Mouse (Mus musculus) naive thymus-derived CD4-positive, alpha-beta T cell, adult 2 months (primary cell): Measurements from ENCODE around the gene Commd1.
A peak's percentile ranks its signal among the peaks of the same experiment; 100 is the strongest.

Experiments
- DNase-seq: peaks from one replicate; pipeline ENCODE4 v3.0.0-alpha.2; 2011; ENCODE audit warnings: low read depth

The Commd1 gene

GRCm38 (mm10) chr11:22981984-22982757 lies at the start of gene Commd1, which contains the start of gene Gm28048:
Gene Commd1, minus strand, starts transcription at chr11:22982382.
Gene Gm28048, minus strand, starts transcription at chr11:22982090.
- DNase-seq, result peak; percentile 97

DNA sequence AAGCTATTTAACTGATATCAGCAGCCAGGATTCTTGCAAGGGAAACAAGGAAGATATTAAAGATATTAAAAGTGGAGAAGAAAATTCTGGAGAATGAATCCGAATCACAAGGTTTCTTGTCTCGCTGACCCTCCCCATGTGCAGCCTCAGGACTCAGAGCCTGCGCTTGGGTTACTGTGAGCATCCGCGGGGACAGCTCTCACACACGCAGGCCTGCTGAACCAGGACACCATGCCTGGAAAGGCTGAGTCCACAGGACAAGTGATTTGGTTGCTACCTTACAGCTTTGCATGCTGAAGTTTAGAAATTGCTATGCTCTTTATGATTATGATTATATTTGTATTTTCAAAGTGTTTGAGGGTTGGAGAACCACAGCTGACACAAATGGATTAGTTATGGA lies 47.2 kb upstream of the Commd1 start:
- no peak for DNase-seq

- no peak for DNase-seq
These were observed 46.8 kb upstream of the Commd1 start for GRCm38 (mm10) chr11:23028957-23029356.

DNA sequence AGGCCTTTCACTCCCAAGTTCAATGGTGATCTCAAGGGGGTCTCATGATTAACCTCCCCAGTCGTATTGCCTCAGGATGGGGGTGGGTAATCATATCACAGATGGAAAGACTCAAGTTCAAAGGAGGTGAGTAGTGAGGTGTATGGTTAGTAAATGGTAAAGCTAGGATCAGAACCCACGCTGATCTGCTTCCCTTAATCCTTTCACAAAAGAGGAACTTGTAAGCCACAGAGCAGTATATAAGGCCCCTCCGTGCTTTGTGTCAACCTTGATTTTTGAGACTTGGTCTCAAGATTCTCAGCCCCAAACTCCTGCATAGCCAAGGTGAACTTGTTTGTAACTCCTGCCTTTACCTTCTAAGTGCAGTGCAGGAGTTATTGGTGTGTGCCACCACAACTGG lies 42.0 kb upstream of the Commd1 start:
- DNase-seq, result no peak

DNA sequence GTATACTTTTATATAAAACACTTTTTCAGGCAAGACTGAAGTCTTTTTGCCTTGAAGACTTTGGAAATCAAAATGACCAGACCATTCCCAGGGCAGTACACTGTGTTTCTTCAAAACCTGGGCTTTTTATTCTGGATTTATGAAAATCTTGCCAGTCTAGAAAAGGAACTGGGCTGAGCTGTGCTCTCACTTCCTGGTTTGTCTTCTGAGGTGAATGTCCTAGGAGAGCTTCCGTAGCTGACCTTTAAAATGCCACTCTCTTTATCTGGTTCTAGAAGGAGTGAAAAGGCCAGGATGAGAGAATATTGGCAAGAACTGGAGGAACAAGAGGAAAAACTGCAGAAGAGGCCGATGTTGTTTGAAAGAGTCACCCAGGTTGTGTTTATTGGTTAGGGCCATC lies 41.0 kb upstream of the Commd1 start:
- DNase-seq, result no peak

DNA sequence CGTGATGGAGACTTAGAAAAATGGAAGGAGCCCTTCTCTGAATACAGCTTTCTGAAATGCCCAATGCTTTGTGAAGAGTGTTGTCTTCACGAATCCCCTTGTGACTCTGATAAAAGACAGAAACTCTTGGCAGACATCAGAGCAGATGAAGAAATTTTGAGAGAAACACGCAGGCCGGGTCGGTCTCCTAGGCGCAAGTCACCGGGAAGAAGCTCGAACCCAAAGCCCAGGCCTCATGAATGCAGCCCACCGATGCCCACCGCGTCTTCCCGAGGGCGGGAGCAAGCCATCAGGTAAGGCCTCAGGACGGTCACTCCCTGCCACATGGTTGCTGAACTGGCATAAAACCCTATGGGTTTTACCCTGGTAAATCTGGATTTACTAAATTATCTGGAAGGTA lies 38.7 kb upstream of the Commd1 start:
- no peak for DNase-seq

DNA sequence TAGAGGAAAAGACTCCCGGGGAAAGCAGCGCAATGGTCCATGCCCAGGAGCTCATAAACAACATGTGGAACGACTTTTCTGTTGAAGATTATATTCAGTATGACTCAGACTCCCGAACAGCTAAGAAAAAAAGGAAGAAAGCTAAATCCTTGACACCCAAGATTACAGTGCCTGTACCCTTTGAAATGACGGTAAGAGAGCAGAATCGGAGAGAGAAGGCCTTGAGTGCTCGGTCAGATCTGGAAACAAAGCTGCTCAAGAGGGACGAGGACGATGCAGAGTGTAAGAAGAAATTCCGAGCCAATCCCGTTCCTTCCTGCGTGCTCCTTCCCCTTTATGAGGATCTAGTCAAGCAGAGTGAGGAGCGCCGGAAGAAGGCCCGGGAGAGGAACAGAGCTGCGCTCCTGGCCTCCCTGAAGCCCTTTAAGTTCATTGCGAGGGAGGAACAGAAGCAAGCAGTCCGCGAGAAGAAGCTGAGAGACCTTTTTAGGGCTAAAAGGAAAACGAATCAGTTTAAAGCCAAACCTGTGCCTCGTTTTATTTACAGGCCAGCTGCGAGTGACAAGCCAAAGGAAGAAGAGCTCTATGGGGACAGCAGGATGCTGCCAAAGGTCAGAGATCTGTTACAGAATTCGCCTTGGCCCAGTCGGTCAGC lies 38.1 kb upstream of the Commd1 start:
- DNase-seq, result no peak

GRCm38 (mm10) chr11:23017943-23018342 lies 35.8 kb upstream of the Commd1 start:
- no peak for DNase-seq

- DNase-seq, result no peak
These were observed 32.8 kb upstream of the Commd1 start for GRCm38 (mm10) chr11:23014996-23015395.

DNA sequence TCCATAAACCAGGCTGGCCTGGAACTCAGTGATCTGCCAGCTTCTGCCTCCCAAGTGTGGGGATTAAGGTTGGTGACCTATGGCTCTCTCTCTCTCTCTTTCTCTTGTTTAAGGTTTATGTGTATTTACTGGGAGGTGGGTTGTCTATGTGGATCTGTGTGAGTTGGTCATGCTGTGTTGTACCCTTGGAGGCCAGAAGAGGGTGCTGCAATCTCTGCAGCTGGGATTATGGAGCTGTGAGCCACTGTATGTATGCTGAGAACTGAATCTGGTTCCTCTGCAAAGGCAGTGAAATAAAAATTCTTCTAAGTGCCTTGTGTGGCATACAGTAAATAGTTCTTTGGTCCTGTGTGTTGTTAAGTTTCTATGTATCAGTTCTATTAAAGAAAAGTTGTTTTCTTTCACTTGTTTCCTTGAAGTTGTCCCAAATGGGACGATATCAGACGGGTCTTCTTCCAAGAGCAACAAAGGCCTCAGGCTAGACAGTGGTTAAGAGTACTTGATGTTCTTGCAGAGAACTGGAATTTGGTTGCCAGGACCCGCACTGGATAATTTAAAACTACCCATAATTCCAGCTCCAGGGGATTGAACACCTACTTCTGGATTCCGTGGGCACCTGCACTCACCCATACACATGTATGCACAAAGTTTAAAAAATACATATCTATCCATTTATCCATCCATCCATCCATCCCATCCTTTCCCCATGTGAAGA lies 31.6 kb upstream of the Commd1 start:
- DNase-seq, result peak; percentile 40

- DNase-seq, result no peak
These were observed 30.9 kb upstream of the Commd1 start for GRCm38 (mm10) chr11:23013096-23013495.

- DNase-seq, result no peak
These were observed 26.6 kb upstream of the Commd1 start for GRCm38 (mm10) chr11:23008824-23009200.

GRCm38 (mm10) chr11:23008181-23008823 lies 26.1 kb upstream of the Commd1 start:
- DNase-seq, result peak; percentile 79

GRCm38 (mm10) chr11:23007481-23008180 lies 25.4 kb upstream of the Commd1 start, which contains the start of gene Fam161a:
Gene Fam161a, plus strand, starts transcription at chr11:23007531.
- peak; percentile 89 for DNase-seq

DNA sequence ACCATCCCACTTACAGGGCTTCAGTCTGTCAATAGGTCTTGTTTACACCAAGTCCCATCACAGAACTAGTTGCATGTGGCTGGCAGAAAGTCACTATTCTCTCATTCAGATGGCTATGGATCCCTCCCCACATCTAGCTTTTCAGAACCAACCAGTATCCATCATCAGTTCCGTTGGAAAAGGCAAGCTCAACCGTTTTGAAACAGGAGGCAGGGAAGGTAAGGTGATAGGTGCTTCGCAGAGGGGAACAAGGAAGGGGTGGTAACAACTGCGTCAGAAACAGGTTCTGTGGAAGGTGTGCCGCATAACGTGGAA lies 24.9 kb upstream of the Commd1 start:
- DNase-seq, result no peak

GRCm38 (mm10) chr11:23005276-23005675 lies 23.1 kb upstream of the Commd1 start:
- no peak for DNase-seq

DNA sequence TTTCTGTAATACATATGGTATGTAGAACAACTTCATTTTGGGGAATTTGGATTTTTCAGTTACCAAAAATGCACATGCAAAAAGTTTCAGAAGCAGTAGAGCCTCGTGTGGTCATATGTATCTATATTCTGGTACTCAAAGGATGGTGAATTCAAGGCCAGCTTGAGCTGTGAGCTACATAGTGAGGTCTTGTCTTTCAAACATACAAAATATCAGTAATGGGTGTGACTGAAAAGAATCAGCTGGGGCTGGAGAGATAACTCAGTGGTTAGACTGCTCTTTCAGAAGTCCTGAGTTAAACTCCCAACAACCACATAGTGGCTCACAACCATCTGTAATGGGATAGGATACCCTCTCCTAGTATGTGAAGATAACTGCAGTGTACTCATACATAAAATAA lies 16.1 kb upstream of the Commd1 start:
- no peak for DNase-seq

- no peak for DNase-seq
These were observed 13.3 kb upstream of the Commd1 start for GRCm38 (mm10) chr11:22995461-22995860.

DNA sequence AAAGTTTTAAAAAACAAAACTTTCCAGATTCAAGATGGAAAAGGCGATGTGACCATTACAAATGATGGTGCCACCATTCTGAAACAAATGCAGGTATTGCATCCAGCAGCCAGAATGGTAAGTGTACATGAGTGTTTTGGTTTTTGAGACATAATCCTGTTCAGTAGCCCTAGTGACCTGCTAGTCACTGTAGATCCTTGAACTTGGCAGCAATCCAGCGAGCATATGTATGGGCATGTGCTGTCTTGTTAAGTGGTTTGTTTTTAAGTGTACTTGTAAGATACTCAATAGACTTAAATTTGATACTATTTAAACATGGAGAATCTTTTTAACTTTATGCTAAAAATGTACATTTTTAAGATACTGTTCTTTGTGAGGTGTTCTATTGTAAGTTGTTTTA lies 12.1 kb upstream of the Commd1 start:
- DNase-seq, result no peak

- DNase-seq, result no peak
These were observed 9.1 kb upstream of the Commd1 start for GRCm38 (mm10) chr11:22991218-22991835.

DNA sequence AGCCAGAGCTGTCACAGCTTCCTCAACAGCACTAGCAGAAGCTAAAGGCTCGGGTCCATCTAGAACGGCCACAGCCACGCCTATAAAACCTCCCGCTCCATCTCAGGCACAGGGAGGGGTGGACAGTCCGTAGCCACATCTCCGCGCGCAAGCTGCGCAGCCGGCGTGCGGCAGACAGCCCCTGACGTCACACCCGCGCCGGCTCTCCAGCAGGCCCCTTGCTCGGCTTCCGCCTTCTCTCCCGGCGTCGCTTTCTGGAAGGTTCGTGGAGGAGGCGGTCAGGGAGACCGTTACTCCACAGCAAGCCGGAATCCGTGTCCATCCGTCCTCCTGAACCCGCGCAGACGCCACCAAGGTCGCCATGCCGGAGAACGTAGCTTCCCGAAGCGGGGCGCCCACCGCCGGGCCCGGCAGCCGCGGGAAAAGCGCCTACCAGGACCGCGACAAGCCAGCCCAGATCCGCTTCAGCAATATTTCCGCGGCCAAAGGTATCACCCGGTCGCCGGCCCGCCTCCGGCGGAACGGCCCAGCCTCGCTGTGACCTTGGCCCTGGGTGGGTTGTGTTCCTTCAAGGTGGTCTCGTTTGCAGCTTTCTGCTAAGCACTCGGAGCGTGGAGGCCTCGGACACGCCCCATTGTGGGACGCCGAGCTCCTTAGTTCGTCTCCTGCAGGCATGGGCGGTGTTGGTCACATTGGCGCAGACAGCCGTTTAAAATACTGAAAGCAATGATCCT lies 8.4 kb upstream of the Commd1 start, which contains the start of gene Cct4:
TSS of gene Cct4 (plus strand) at position 127 of the 734 bp plus-strand sequence.
- peak; percentile 88 for DNase-seq
